Comparison of ENCODE assay signal across 10 mouse cellular contexts in the genomic region with DNA sequence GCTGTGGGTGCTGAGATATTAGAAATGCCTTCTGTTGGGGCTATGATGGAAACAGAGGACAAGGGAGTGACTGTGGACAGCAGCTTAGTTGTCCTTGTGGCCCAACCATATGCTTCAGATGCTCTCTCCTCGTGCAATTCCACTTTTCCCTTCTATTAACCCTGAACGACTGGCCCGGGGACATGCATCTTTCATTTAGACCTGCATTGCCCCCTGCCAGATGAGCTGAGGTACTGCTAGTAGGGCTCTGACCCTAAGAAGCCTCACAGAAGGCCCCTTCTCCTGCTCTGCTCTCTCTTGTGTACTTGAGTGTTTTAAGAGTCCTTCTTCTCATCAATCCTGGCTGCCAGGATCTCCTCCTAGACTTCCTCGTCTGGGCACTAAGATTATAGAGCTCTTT. TPM values are rescaled to one million over a fixed set of nuclear protein-coding genes. Genes with fewer than 3 reads are reported as not detected.
A peak's percentile ranks its signal among the peaks of the same experiment; 100 is the strongest.
DNase-seq lines count a peak whose midpoint lies in the region; ATAC-seq and TF ChIP-seq lines count a peak whose summit lies in the region.
"Had no signal": no experiment of that assay in that cellular context is flagged by ENCODE, and none has a peak within 500 bp of the region (broad histone marks: within the 10 kb centered on the region; RNA-seq: fewer than 3 reads in every experiment).

No protein-coding gene starts in this region.

- H3K9me3 ChIP-seq in intestine, postnatal 0 days (ENCODE audit: control insufficient read depth), result no peaks in the 10 kb centered on the region
- H3K9me3 ChIP-seq in intestine, embryonic 15.5 days, result no peaks in the 10 kb centered on the region
- H3K9me3 ChIP-seq in midbrain, postnatal 0 days (ENCODE audit: low read length), result no peaks in the 10 kb centered on the region
- H3K9me3 ChIP-seq in midbrain, embryonic 16.5 days (replicated peaks; ENCODE audit: control insufficient read depth, low read length, poor library complexity, severe bottlenecking), result no peaks in the 10 kb centered on the region
- H3K9me3 ChIP-seq in embryonic facial prominence, embryonic 10.5 days, result no peaks in the 10 kb centered on the region
- H3K9me3 ChIP-seq: heart, embryonic 10.5 days; lung, embryonic 15.5 days had no signal

- no peak for ATAC-seq in intestine, postnatal 0 days
- ATAC-seq in intestine, embryonic 15.5 days, result no peak
- no peak for ATAC-seq in midbrain, postnatal 0 days (ENCODE audit: low FRiP score)
- no peak for ATAC-seq in midbrain, embryonic 16.5 days

- peak; percentile 67 for TF ChIP-seq CTCF in intestine, postnatal 0 days (IDR thresholded peaks at IDR 0.05; ENCODE audit: low read depth)
- TF ChIP-seq CTCF in midbrain, postnatal 0 days (IDR thresholded peaks at IDR 0.05), result peak; percentile 49

- no peak overlapping the region for H3K27ac ChIP-seq in intestine, postnatal 0 days (ENCODE audit: low read depth, low read length)
- no peak overlapping the region for H3K27ac ChIP-seq in intestine, embryonic 15.5 days
- H3K27ac ChIP-seq in midbrain, postnatal 0 days (ENCODE audit: low read depth, low read length), result no peak overlapping the region
- no peak overlapping the region for H3K27ac ChIP-seq in midbrain, embryonic 16.5 days (ENCODE audit: low read length)
- no peak overlapping the region for H3K27ac ChIP-seq in embryonic facial prominence, embryonic 10.5 days (replicated peaks)
- H3K27ac ChIP-seq: heart, embryonic 10.5 days; lung, embryonic 15.5 days had no signal

- H3K4me3 ChIP-seq in intestine, postnatal 0 days (ENCODE audit: low read depth, low read length), result no peak overlapping the region
- no peak overlapping the region for H3K4me3 ChIP-seq in intestine, embryonic 15.5 days (replicated peaks)
- H3K4me3 ChIP-seq in midbrain, postnatal 0 days (ENCODE audit: low read depth, low read length), result no peak overlapping the region
- H3K4me3 ChIP-seq in midbrain, embryonic 16.5 days (ENCODE audit: low read depth, low read length), result no peak overlapping the region
- H3K4me3 ChIP-seq in embryonic facial prominence, embryonic 10.5 days, result no peak overlapping the region
- H3K4me3 ChIP-seq: heart, embryonic 10.5 days; lung, embryonic 15.5 days had no signal

- no peaks in the 10 kb centered on the region for H3K27me3 ChIP-seq in intestine, postnatal 0 days (replicated peaks; ENCODE audit: control insufficient read depth, insufficient read depth, low read length)
- 0 out of 2 replicates have a peak, but pooled peaks cover 4% of the 10 kb centered on the region for H3K27me3 ChIP-seq in intestine, embryonic 15.5 days (replicated peaks)
- H3K27me3 ChIP-seq in midbrain, postnatal 0 days (ENCODE audit: insufficient read depth, low read length), result no peaks in the 10 kb centered on the region
- H3K27me3 ChIP-seq in midbrain, embryonic 16.5 days (ENCODE audit: control insufficient read depth, insufficient read depth, low read depth, low read length), result no peaks in the 10 kb centered on the region; the same call in 1 of the 2 replicates
- H3K27me3 ChIP-seq in embryonic facial prominence, embryonic 10.5 days (replicated peaks; ENCODE audit: low read depth, poor library complexity, severe bottlenecking), result peaks cover 86% of the 10 kb centered on the region
- H3K27me3 ChIP-seq: lung, embryonic 15.5 days had no signal

- H3K9ac ChIP-seq in intestine, postnatal 0 days (ENCODE audit: low read depth, low read length), result no peak overlapping the region
- no peak overlapping the region for H3K9ac ChIP-seq in intestine, embryonic 15.5 days
- no peak overlapping the region for H3K9ac ChIP-seq in midbrain, postnatal 0 days (replicated peaks; ENCODE audit: low read length, poor library complexity, severe bottlenecking)
- no peak overlapping the region for H3K9ac ChIP-seq in midbrain, embryonic 16.5 days (ENCODE audit: low read depth, low read length)
- H3K9ac ChIP-seq: lung, embryonic 15.5 days had no signal

- H3K4me1 ChIP-seq in intestine, postnatal 0 days (replicated peaks; ENCODE audit: control insufficient read depth, insufficient read depth, low read length), result no peaks in the 10 kb centered on the region
- H3K4me1 ChIP-seq in intestine, embryonic 15.5 days (replicated peaks), result no peaks in the 10 kb centered on the region
- H3K4me1 ChIP-seq in midbrain, postnatal 0 days (ENCODE audit: insufficient read depth, low read length), result no peaks in the 10 kb centered on the region
- H3K4me1 ChIP-seq in midbrain, embryonic 16.5 days (ENCODE audit: control insufficient read depth, insufficient read depth, low read length), result no peaks in the 10 kb centered on the region
- 0 out of 2 replicates have a peak, but pooled peaks cover 5% of the 10 kb centered on the region for H3K4me1 ChIP-seq in embryonic facial prominence, embryonic 10.5 days
- H3K4me1 ChIP-seq: lung, embryonic 15.5 days had no signal

- DNase-seq in midbrain, postnatal 0 days (ENCODE audit: low spot score), result no peak
- peak; percentile 41 for DNase-seq in embryonic facial prominence, embryonic 10.5 days (ENCODE audit: low spot score)
- DNase-seq in testis, postnatal 10 days (ENCODE audit: low spot score), result no peak
- DNase-seq in layer of hippocampus, adult 9-10 months (ENCODE audit: low spot score), result no peak
- DNase-seq: cerebellum, adult 9-11 months had no signal

- 45% methylated on average over 4 of the region's 4 CpGs for WGBS in intestine, postnatal 0 days
- 36% methylated on average over 4 of the region's 4 CpGs for WGBS in intestine, embryonic 15.5 days
- 41% methylated on average over 4 of the region's 4 CpGs for WGBS in midbrain, postnatal 0 days
- 31% methylated on average over 4 of the region's 4 CpGs for WGBS in midbrain, embryonic 16.5 days
- 42% methylated on average over 4 of the region's 4 CpGs for WGBS in embryonic facial prominence, embryonic 10.5 days

- H3K36me3 ChIP-seq in intestine, postnatal 0 days (ENCODE audit: control insufficient read depth, insufficient read depth), result no peaks in the 10 kb centered on the region
- no peaks in the 10 kb centered on the region for H3K36me3 ChIP-seq in intestine, embryonic 15.5 days
- no peaks in the 10 kb centered on the region for H3K36me3 ChIP-seq in midbrain, postnatal 0 days (ENCODE audit: insufficient read depth, low read length)
- H3K36me3 ChIP-seq in midbrain, embryonic 16.5 days (ENCODE audit: control insufficient read depth, insufficient read depth, low read length), result no peaks in the 10 kb centered on the region
- no peaks in the 10 kb centered on the region for H3K36me3 ChIP-seq in embryonic facial prominence, embryonic 10.5 days (replicated peaks)
- H3K36me3 ChIP-seq: lung, embryonic 15.5 days had no signal

- no peak overlapping the region for H3K4me2 ChIP-seq in intestine, postnatal 0 days (replicated peaks; ENCODE audit: low read depth)
- H3K4me2 ChIP-seq in intestine, embryonic 15.5 days (replicated peaks), result no peak overlapping the region
- no peak overlapping the region for H3K4me2 ChIP-seq in midbrain, postnatal 0 days (ENCODE audit: low read depth, low read length, poor library complexity, severe bottlenecking)
- no peak overlapping the region for H3K4me2 ChIP-seq in midbrain, embryonic 16.5 days (ENCODE audit: low read length)
- H3K4me2 ChIP-seq: lung, embryonic 15.5 days had no signal

RNA-seq across cellular contexts. Expression of a gene that starts 56.1 kb away (rescaled TPM):
- polyA plus RNA-seq in intestine, postnatal 0 days (2015; fragmentation: Nextera tagmentation; extraction: Ambion mirVana), result 3.6 TPM in 2 replicates
- polyA plus RNA-seq in intestine, embryonic 15.5 days (2015; fragmentation: Nextera tagmentation; extraction: Ambion mirVana), result 7.3 and 7.5 TPM in 2 replicates
- total RNA-seq in midbrain, postnatal 0 days (2014; rRNA removed), result 11.8 and 12.4 TPM in 2 replicates
- polyA plus RNA-seq in midbrain, postnatal 0 days (2015; fragmentation: Nextera tagmentation; extraction: Ambion mirVana), result 2.6 and 3.3 TPM in 2 replicates
- polyA plus RNA-seq in midbrain, embryonic 16.5 days (2015; fragmentation: Nextera tagmentation; extraction: Ambion mirVana), result 3.8 and 5.1 TPM in 2 replicates
- 11.4 and 13.5 TPM in 2 replicates for polyA plus RNA-seq in embryonic facial prominence, embryonic 10.5 days (2016; fragmentation: Nextera tagmentation; extraction: Ambion mirVana)
